Mouse (Mus musculus) stomach, postnatal 0 days (tissue): ENCODE results near the gene Nrxn3. TPM values are rescaled to one million over a fixed set of nuclear protein-coding genes. Genes with fewer than 3 reads are reported as not detected.

ENCODE experiments used
- ATAC-seq: fragments of 200-750 bp; cut with Nextera tagmentation; 2 replicates; pipeline ENCODE4 v1.8.0; 2017; ENCODE audit not compliant: low FRiP score, low TSS enrichment
- DNase-seq: peaks from one replicate; pipeline ENCODE4 v3.0.0-alpha.2; 2016; ENCODE audit warnings: low spot score
- H3K27ac ChIP-seq: fragments of 300-500 bp; sonication (generic); replicated peaks from 2 replicates; pipeline ENCODE4 v1.5.1; 2014; ENCODE audit warnings: mild to moderate bottlenecking, control low read depth
- H3K27me3 ChIP-seq: fragments of 300-500 bp; sonication (generic); 2 replicates; pipeline ENCODE4 v1.6.1; 2014; ENCODE audit warnings: low read length; ENCODE audit not compliant: control insufficient read depth, insufficient read depth
- H3K36me3 ChIP-seq: fragments of 300-500 bp; sonication (generic); 2 replicates; pipeline ENCODE4 v1.6.1; 2014; ENCODE audit warnings: low read length, mixed read lengths; ENCODE audit not compliant: control insufficient read depth, insufficient read depth
- H3K4me1 ChIP-seq: fragments of 300-500 bp; sonication (generic); replicated peaks from 2 replicates; pipeline ENCODE4 v1.6.1; 2014; ENCODE audit warnings: antibody characterized with exemption; ENCODE audit not compliant: control insufficient read depth, insufficient read depth
- H3K4me2 ChIP-seq: fragments of 300-500 bp; sonication (generic); replicated peaks from 2 replicates; pipeline ENCODE4 v1.6.1; 2014; ENCODE audit warnings: low read depth, mild to moderate bottlenecking, control low read depth, moderate library complexity
- H3K4me3 ChIP-seq: fragments of 300-500 bp; sonication (generic); 2 replicates; pipeline ENCODE4 v1.5.1; 2014; ENCODE audit warnings: low read depth, low read length, control low read depth
- H3K9ac ChIP-seq: fragments of 300-500 bp; sonication (generic); 2 replicates; pipeline ENCODE4 v1.6.1; 2014; ENCODE audit warnings: mild to moderate bottlenecking, low read length, control low read depth, mixed read lengths
- H3K9me3 ChIP-seq: fragments of 300-500 bp; sonication (generic); 2 replicates; pipeline ENCODE4 v1.6.1; 2016; ENCODE audit warnings: low read length; ENCODE audit not compliant: control insufficient read depth
- CTCF ChIP-seq: IDR thresholded peaks from 2 replicates; pipeline ENCODE4 v1.5.1; 2016; ENCODE audit warnings: antibody characterized with exemption, low read depth, mild to moderate bottlenecking, moderate library complexity
- EP300 ChIP-seq: optimal IDR thresholded peaks from 2 replicates; pipeline ENCODE3; 2016; ENCODE audit warnings: antibody characterized with exemption
- WGBS: fragments of 180-500 bp; shearing (Covaris S2); extraction: QIAGEN DNeasy Blood & Tissue Kit; methylation state at CpG from one replicate; pipeline ENCODE4 v1.1.7; 2014; 5-methylcytosine and 5-hydroxymethylcytosine counted together
- polyA plus RNA-seq: library from polyadenylated mRNA; unstranded; fragments of >200 nt; fragmentation: Nextera tagmentation; extraction: Ambion mirVana; gene quantifications from 2 replicates; pipeline ENCODE4 v1.2.1, GENCODE M21; 2015

Gene Nrxn3
- polyA plus RNA-seq, 1 experiment from 2014 or later = 1.0 TPM

DNA sequence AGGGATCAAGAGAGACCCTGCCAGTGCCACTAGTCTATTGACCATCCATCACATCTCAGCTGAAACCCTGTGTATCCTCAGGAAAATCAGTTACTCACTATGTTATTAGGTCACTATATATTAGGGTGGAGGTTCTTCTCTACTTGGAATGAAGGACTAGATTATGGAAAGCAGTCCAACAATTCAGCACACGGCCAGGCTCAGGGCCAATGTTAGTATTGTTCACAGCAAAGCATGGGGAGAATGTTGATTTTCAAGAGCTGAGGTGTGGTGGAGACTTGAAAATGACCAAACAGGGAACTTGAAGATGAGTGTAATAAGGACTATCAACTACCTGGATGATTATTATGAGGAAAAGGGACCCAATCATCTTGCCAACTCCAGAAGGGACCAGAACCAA, 1209.7 kb downstream of the Nrxn3 start:
- ATAC-seq (no peak), DNase-seq (no peak)
- H3K9me3 ChIP-seq = no peaks in the 10 kb centered on the region
- H3K27ac ChIP-seq = no peak overlapping the region
- no peaks in the 10 kb centered on the region for H3K36me3 ChIP-seq
- H3K27me3 ChIP-seq = no peaks in the 10 kb centered on the region
- no peak overlapping the region for H3K9ac ChIP-seq
- 80% methylated on average over 1 of the region's 1 CpGs for WGBS
- no peak for TF ChIP-seq CTCF
- no peak for TF ChIP-seq EP300
- H3K4me2 ChIP-seq = no peak overlapping the region
- no peak overlapping the region for H3K4me3 ChIP-seq
- no peaks in the 10 kb centered on the region for H3K4me1 ChIP-seq

- Histone ChIP-seq H3K27me3 (no peaks in the 10 kb centered on the region), H3K4me1 (no peaks in the 10 kb centered on the region), H3K36me3 (no peaks in the 10 kb centered on the region), H3K9me3 (no peaks in the 10 kb centered on the region), H3K4me2 (no peak overlapping the region), H3K27ac (no peak overlapping the region), H3K4me3 (no peak overlapping the region), H3K9ac (no peak overlapping the region)
- no peak for TF ChIP-seq EP300
- TF ChIP-seq CTCF = no peak
- ATAC-seq (no peak), DNase-seq (no peak)
- WGBS = 71% methylated on average over 5 of the region's 5 CpGs
Observed at GRCm38 (mm10) chr12:89933630-89934029, 1211.0 kb downstream of the Nrxn3 start.

DNA sequence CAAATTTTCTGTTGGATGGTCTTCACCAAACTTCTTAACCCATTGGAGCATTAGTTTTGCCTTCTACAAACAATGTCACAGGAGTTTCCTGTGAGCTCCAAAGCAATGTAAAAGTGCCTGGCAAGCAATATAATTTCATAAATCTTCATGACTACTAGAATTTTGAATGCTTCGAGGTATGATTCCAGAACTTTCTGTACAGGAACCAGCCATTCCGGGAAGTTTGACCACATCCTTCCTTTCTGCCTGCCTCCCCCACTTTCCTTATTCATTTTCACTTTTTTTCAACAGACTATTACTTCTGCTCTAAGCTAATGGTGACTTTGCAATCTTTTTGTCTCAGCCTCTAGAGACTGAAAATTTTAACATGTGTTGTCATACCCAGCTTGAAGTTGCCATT, 1218.1 kb downstream of the Nrxn3 start:
- no peak overlapping the region for H3K4me3 ChIP-seq
- no peak for TF ChIP-seq CTCF
- no peak for TF ChIP-seq EP300
- no peak overlapping the region for H3K4me2 ChIP-seq
- no peak overlapping the region for H3K9ac ChIP-seq
- no peaks in the 10 kb centered on the region for H3K9me3 ChIP-seq
- no peak for ATAC-seq
- no peaks in the 10 kb centered on the region for H3K27me3 ChIP-seq
- DNase-seq = no peak
- no peak overlapping the region for H3K27ac ChIP-seq
- 63% methylated on average over 2 of the region's 2 CpGs for WGBS
- H3K36me3 ChIP-seq = no peaks in the 10 kb centered on the region
- no peaks in the 10 kb centered on the region for H3K4me1 ChIP-seq

- ATAC-seq = no peak
- no peak for TF ChIP-seq EP300
- TF ChIP-seq CTCF = no peak
Observed at GRCm38 (mm10) chr12:89945911-89946502, 1223.3 kb downstream of the Nrxn3 start.

GRCm38 (mm10) chr12:89946522-89946921, 1223.8 kb downstream of the Nrxn3 start:
- H3K4me2 ChIP-seq = no peak overlapping the region
- no peak overlapping the region for H3K4me3 ChIP-seq
- 68% methylated on average over 5 of the region's 5 CpGs for WGBS
- ATAC-seq (no peak), DNase-seq (no peak)
- no peaks in the 10 kb centered on the region for H3K9me3 ChIP-seq
- no peak overlapping the region for H3K9ac ChIP-seq
- no peaks in the 10 kb centered on the region for H3K27me3 ChIP-seq
- H3K4me1 ChIP-seq = no peaks in the 10 kb centered on the region
- TF ChIP-seq EP300 (no peak), CTCF (no peak)
- H3K27ac ChIP-seq = no peak overlapping the region
- H3K36me3 ChIP-seq = no peaks in the 10 kb centered on the region

More at GRCm38 (mm10) chr12:89945911-89946502, 1223.3 kb downstream of the Nrxn3 start:
- Histone ChIP-seq H3K4me1 (no peaks in the 10 kb centered on the region), H3K9ac (no peak overlapping the region), H3K4me2 (no peak overlapping the region), H3K27ac (no peak overlapping the region), H3K36me3 (no peaks in the 10 kb centered on the region), H3K9me3 (no peaks in the 10 kb centered on the region), H3K27me3 (no peaks in the 10 kb centered on the region), H3K4me3 (no peak overlapping the region)
- no peak for DNase-seq
- WGBS = 69% methylated on average over 2 of the region's 2 CpGs

- DNase-seq (no peak), ATAC-seq (no peak)
- Histone ChIP-seq H3K27ac (no peak overlapping the region), H3K36me3 (no peaks in the 10 kb centered on the region), H3K27me3 (no peaks in the 10 kb centered on the region), H3K4me1 (no peaks in the 10 kb centered on the region), H3K9me3 (no peaks in the 10 kb centered on the region), H3K9ac (no peak overlapping the region), H3K4me2 (no peak overlapping the region), H3K4me3 (no peak overlapping the region)
- no peak for TF ChIP-seq CTCF
- no peak for TF ChIP-seq EP300
Observed at GRCm38 (mm10) chr12:89953237-89953636, 1230.6 kb downstream of the Nrxn3 start.
